Mouse (Mus musculus) liver, embryonic 14.5 days (tissue): ENCODE measurements around the gene Gm10762.
A peak's percentile ranks its signal among the peaks of the same experiment; 100 is the strongest.
"Not testable (repeated sequence)": the region's sequence is repeated elsewhere in the genome, so short reads cannot be mapped to it uniquely, and the experiment has no call there.

Source experiments
- CTCF ChIP-seq: IDR thresholded peaks from 2 replicates; pipeline ENCODE4 v1.5.1; 2016; ENCODE audit warnings: antibody characterized with exemption, low read depth, control low read depth
- EP300 ChIP-seq: IDR thresholded peaks from 2 replicates; pipeline ENCODE4 v1.6.1; 2016; ENCODE audit warnings: antibody characterized with exemption, low read depth

- peak; percentile 49 for TF ChIP-seq CTCF
- not testable (repeated sequence) for TF ChIP-seq EP300
Measured at GRCm38 (mm10) chr2:129008867-129009266, 41.3 kb upstream of the Gm10762 start.
